Mouse (Mus musculus): ENCODE results near the gene Rasgrp4.

Rasgrp4 gene

GRCm38 (mm10) chr7:29146625-29147367, 12.1 kb downstream of the Rasgrp4 start:
- in situ Hi-C loops (cut with MboI; ENCODE audit: low sequenced_read_pairs), result no loop called here

- in situ Hi-C loops (cut with MboI; ENCODE audit: low sequenced_read_pairs), result no loop called here
These were observed 14.1 kb downstream of the Rasgrp4 start for GRCm38 (mm10) chr7:29148771-29149170.

DNA sequence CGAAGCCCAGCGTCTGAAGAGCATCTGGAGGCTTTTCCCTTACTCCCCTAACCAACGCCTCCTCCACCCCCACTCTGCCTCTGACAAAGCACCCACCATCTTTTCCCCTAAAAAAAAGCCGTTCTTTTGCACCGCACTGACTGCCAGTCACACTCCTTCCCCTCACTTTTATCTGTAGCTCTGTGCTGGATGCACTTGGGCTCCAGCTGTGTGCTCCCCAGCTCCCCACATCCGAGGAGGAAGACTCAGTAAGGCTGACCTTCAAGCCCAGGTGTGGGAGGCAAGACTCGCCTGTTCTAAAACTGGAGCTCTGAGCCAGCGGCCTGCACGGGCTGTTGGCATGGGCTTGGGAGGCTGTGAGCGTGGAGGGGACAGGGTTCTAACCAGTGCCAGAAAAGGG, 16.8 kb downstream of the Rasgrp4 start:
- in situ Hi-C loops (cut with MboI; ENCODE audit: low sequenced_read_pairs), result no loop called here

DNA sequence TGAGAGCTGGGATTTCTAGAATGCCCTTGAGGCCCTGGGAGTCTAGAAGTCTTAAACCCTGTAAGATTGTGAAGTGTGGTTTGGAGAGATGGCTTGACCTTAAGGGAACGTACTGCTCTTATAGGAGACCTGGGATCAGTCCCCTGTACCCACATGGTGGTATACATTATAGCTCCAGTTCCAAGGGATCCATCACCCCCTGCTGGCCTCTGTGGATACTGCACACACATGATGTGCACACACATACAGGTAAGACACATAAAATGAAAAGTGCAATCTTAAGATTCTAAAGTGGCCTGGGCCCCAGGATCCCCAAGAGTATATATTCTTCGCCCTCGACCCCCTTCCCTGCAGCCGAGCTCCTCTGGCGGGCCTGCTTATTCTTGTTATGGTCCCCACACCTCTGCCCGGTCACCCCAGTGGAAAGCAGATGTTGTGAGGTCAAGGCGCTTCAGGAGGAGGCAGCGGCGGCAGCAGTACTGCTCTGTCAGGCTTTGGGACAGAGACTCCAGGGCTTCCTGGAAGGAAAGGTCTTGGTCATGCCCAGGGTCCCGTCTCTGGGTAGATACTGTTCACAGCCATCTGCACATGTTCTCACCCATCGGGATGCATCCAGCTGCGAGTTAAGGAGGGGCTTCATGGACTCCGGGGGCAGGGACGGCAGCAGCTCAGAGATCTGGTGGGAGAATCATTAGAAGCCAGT, 19.5 kb downstream of the Rasgrp4 start:
- in situ Hi-C loops (cut with MboI; ENCODE audit: low sequenced_read_pairs), result no loop called here

- in situ Hi-C loops (cut with MboI; ENCODE audit: low sequenced_read_pairs), result no loop called here
These were observed 20.7 kb downstream of the Rasgrp4 start for GRCm38 (mm10) chr7:29155196-29155837.

DNA sequence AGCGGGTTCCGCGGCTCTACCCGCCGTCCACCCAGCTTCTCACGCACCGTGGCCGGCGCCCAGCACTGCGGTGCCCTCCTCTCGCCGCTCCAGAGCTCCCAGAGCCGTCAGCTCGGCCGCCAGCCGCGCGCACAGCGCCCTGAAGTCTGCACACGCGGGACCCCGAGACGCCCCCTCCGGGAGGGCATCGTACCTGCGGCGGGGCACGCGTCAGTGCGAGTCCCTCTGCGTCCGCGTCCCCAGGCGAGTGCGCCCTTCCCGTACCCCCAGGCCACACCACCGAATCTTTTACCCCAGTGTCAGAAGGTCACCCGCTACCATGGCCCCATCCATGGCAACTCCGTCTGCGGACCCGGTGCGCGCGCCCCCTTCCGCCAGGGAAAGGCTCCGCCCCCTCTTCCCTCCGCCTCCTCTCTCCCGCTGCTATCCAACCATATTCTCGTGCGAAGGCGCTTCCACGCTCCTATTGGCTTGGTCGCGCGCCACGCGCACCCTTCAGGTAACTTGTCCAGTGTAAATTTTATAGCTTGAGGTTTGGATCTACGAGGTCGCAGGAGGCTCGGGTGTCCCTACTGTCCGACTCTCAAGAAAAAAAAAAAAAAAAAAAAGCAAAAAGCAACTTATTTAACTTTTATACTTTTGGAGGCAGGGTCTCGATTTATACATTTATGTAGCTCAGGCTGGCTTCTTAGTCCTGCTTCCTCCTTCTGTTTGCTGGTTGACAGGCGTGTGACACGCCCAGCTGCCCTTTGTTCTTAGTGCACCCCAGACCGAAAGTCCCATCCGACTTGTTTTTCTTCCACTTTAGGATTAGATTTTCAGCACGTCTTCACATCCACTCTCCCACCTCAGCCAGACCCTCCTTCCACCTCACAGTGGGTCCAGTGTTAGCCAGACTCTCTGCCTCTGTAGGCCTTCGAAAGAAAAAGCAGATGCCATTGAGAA, 21.5 kb downstream of the Rasgrp4 start, which contains the start of gene Fam98c:
Fam98c (minus strand) TSS at position 397 of the 945 bp plus-strand sequence.
- in situ Hi-C loops (cut with MboI; ENCODE audit: low sequenced_read_pairs), result no loop called here

DNA sequence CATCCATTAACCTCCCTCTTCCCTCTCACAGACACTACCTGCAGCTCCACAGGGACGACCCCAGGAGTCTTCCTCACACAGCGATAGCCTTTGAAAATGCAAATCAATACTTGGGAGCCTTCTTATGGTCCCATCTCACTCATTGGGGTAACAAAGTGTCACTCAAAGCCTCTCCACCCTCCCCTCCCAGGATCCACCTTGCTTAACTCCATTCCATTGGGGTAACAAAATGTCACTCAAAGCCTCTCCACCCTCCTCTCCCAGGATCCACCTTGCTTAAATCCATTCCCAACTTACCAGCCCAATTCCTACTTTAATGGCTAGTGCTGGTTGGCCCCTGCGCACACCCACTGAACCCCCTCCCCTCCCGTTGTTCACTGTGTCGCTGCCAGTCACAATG, 23.6 kb downstream of the Rasgrp4 start:
- in situ Hi-C loops (cut with MboI; ENCODE audit: low sequenced_read_pairs), result no loop called here

GRCm38 (mm10) chr7:29162294-29162693, 27.6 kb downstream of the Rasgrp4 start:
- in situ Hi-C loops (cut with MboI; ENCODE audit: low sequenced_read_pairs), result no loop called here

- in situ Hi-C loops (cut with MboI; ENCODE audit: low sequenced_read_pairs), result no loop called here
These were observed 28.3 kb downstream of the Rasgrp4 start for GRCm38 (mm10) chr7:29162750-29163525.

DNA sequence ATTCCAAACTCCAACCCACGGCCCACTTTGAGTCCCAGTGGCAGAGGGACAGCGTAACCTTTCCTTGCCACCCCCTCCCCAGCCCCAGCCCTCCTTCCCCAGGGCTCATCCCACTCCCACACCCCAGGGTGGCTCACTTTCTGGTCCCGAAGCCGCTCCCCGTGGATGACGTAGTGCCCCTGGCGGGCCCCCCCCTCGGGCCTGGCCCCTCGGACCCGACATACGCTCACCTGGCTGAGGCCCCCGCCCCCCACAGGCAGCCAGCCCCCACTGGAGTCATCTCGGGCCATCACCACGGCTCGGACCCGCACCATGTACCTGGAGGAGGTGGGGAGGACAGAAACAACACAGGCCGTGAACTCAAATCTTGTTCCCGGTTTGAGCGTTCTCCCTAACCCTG, 33.0 kb downstream of the Rasgrp4 start:
- in situ Hi-C loops (cut with MboI; ENCODE audit: low sequenced_read_pairs), result no loop called here

- in situ Hi-C loops (cut with MboI; ENCODE audit: low sequenced_read_pairs), result no loop called here
These were observed 33.6 kb downstream of the Rasgrp4 start for GRCm38 (mm10) chr7:29168121-29168695.

- in situ Hi-C loops (cut with MboI; ENCODE audit: low sequenced_read_pairs), result no loop called here
These were observed 34.2 kb downstream of the Rasgrp4 start for GRCm38 (mm10) chr7:29168791-29169230.

DNA sequence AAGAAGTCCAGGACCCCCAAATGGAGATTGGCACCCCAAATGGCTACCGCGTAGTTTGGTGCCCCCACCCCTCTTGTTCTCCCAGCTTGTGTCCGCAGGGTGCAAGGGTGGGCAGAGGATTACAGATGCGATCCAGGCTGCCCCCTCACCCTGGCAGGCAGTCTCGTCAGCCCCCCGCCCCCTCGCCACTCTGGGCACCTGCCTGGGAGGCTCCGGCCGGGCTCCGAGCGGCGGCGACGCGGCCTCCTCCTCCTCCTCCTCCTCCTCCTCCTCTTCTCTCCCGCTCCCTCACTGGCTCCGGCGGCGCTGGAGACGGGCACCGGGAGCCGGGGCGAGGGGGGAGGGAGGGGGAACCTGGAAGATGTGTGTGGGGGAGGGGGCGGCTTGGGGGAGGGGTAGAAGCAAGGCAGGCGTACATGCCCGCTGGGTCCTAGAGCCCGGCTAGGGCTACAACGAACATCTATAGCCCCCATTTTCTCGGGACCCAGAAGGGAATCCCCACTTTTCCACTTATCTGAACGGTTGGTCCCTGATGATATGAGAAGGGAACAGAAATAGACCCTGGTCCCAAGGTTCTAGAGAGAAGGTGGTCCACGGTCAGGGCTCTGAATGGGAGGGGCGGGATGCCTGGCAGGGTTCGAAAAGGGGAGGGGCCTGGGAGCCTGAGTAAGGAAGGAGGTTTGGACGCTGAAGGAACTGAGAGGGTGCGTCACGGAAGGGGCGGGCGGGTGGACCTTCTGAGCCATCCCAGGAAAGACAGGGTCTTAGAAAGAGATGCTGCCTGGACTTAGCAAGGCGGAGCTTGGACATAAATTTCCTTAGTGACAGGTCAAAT, 34.8 kb downstream of the Rasgrp4 start:
- in situ Hi-C loops (cut with MboI; ENCODE audit: low sequenced_read_pairs), result no loop called here

- in situ Hi-C loops (cut with MboI; ENCODE audit: low sequenced_read_pairs), result no loop called here
These were observed 35.6 kb downstream of the Rasgrp4 start, which contains the start of the genes Ggn and Spred3 for GRCm38 (mm10) chr7:29170066-29170754. Gene Ggn (plus strand): TSS chr7:29170210. Gene Spred3 (minus strand): TSS chr7:29170411.

GRCm38 (mm10) chr7:29170755-29171561, 36.3 kb downstream of the Rasgrp4 start:
- in situ Hi-C loops (cut with MboI; ENCODE audit: low sequenced_read_pairs), result no loop called here

- in situ Hi-C loops (cut with MboI; ENCODE audit: low sequenced_read_pairs), result no loop called here
These were observed 37.0 kb downstream of the Rasgrp4 start for GRCm38 (mm10) chr7:29171562-29172097.
